Mouse (Mus musculus): ENCODE results near the gene Tcap. TPM values are rescaled to one million over a fixed set of nuclear protein-coding genes. Genes with fewer than 3 reads are reported as not detected.

Tcap gene
- polyA plus RNA-seq, 1 experiment from 2014 or later, result 1.7 TPM

DNA sequence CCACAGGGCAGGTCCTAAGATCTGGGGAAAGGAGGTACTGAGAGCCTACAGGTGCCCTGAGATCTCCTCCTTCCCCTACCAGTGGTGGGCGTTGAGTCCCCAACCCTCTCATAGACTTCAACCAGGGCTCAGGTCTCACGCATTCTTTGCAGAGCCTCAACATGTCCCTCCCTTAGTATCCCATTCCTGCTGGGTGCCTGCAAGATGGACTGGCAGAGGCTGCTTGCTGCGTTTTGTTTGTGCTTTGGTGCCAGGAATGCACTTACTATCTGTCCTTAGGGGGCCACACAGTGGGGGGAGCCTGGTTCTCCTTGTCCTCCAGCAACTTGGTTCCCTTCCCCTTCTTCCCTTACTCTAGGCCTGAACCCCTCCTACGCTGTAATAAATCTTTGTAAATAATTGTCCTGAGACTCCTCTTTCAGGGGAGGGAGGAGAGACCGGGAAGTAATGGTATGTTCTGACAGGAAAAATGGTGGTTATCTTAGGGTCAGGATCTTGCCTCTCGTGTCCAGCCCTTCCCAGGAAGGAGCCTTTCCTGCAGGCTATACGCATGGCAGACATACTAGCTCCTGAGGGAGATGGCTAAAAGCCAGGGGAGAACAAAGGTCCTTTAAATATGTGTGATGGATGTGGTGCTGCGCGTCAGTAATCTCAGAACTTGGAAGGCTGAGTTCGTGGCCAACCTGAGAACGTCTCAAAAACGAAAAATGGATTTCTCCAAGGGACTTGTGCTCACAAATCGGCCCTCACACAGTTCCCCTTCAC is 26.0 kb upstream of the Tcap start:
- Histone ChIP-seq H3K9ac (peak overlapping the region; percentile 57), H3K4me2 (replicated peaks) (peak overlapping the region; percentile 82), H3K27ac (peak overlapping the region; percentile 83), H3K9me3 (no peaks in the 10 kb centered on the region), H3K4me1 (peaks cover 48% of the 10 kb centered on the region), H3K27me3 (peaks cover 23% of the 10 kb centered on the region), H3K4me3 (peak overlapping the region; percentile 71), H3K36me3 (peaks cover 6% of the 10 kb centered on the region; the same call in 1 of the 2 replicates)
- no peak for ATAC-seq (ENCODE audit: insufficient number of reproducible peaks, insufficient read depth, low FRiP score, low TSS enrichment)
- WGBS, result 13% methylated on average over 13 of the region's 13 CpGs

DNA sequence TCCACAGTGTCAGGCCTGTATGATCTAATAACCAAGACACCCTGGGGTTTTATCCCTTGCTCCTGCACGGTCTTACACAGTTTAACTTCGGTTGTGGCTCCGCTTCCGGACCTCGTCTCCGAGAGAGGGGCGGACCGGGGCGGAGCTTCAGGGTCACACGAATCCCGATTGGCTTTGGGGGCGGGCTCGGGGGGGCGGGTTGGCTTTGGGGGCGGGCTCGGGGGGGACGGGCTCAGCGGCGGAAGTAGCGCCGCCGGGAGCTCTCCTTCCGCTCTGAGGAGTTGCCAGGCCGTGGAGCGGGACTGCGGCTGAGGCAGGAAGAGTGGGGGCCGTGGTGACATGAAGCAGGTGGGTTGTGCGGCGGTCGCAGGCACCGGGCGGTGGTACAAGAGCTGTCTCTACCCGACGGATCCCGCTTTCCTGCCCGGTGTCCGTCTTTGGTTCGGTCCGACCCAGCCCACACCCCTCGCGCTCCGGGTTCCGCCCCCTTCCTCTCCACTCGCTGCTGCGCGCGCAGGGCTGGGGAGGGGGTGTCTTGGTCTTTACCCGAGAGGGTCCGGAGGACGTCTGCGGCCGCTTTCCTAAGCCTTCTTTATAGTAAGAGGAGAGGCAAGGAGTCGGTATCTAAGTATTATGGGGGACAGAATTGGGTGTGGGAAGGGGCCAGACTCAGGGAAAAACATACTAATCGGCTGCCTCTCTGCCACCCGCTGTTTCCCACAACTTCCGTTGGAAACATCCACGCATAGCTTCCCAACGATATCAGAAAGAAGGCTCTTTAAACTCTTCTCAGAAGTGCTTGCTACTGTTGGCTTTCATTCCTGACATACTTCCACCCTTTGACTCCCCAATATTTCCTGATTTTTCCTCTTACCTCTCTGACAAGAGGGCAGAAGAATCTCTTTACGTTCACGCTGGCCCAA is 25.2 kb upstream of the Tcap start, which contains the start of gene Stard3:
Gene Stard3, plus strand, starts transcription at position 208 of the 923 bp plus-strand sequence.
- H3K9ac ChIP-seq, result peak within 1 kb of the TSS; percentile 72
- H3K36me3 ChIP-seq, result peaks cover 6% of the 10 kb centered on the region; the same call in 1 of the 2 replicates
- peak within 1 kb of the TSS; percentile 82 for H3K4me2 ChIP-seq (replicated peaks)
- peak within 1 kb of the TSS; percentile 71 for H3K4me3 ChIP-seq
- no peaks in the 10 kb centered on the region for H3K9me3 ChIP-seq
- H3K4me1 ChIP-seq, result peaks cover 48% of the 10 kb centered on the region
- under 1% methylated on average over 60 of the region's 60 CpGs for WGBS
- ATAC-seq (ENCODE audit: insufficient number of reproducible peaks, insufficient read depth, low FRiP score, low TSS enrichment), result peak; percentile 82
- peak within 1 kb of the TSS; percentile 83 for H3K27ac ChIP-seq
- peaks cover 14% of the 10 kb centered on the region for H3K27me3 ChIP-seq

DNA sequence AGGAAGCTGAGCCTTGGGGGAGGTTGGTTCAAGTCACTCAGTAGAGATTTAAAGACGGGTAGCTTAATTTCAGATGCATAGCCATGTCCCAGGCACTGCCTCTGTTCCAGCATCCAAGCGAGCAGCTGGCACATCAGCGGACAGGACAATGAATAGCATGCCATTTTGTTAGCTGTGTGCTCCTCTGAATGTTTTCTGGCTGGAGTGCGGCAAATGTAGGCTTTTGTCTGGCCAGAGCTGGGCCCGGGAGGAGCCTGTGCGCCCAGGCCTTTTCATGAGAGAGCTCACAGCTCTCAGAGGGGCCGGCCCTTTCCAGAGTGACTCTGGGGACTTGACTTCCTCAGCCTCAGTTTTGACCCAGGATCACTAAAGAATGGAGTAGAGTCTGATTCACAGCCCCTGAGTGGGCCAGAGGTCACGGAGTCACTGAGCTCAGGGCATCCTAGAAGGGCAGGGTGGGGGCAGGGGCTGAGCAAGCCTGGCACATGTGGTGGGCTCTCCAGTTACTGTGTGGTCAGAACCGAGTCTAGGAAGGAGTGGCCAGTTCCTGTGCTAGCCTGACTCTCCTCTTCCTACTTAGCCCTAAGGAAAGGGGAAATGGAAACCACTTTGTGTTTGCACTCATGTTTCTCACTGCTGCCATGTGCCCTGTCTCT is 22.6 kb upstream of the Tcap start:
- Histone ChIP-seq H3K27ac (no peak overlapping the region), H3K9ac (peak overlapping the region; percentile 24; the same call in 1 of the 2 replicates), H3K27me3 (no peaks in the 10 kb centered on the region), H3K36me3 (peaks cover 6% of the 10 kb centered on the region; the same call in 1 of the 2 replicates), H3K9me3 (no peaks in the 10 kb centered on the region), H3K4me1 (peaks cover 40% of the 10 kb centered on the region), H3K4me3 (no peak overlapping the region), H3K4me2 (replicated peaks) (no peak overlapping the region; the same call in 1 of the 2 replicates)
- ATAC-seq (ENCODE audit: insufficient number of reproducible peaks, insufficient read depth, low FRiP score, low TSS enrichment), result no peak
- WGBS, result 38% methylated on average over 9 of the region's 9 CpGs

DNA sequence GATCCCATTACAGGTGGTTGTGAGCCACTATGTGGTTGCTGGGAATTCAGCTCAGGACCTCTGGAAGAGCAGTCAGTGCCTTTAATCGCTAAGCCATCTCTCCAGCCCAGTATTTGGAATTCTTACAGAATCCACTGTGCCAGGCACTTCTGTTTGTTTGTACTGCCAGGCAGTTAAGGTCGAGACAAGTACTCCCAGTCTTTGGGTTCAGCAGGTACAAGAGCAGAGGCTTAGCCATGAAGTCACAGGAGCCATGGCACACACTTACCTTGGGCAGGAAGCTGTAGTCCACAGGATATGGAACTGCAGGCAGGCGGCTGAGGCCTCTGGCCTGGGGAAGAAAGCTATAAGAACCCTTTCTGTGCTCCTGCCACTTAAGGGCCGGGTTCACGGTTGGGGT is 19.8 kb upstream of the Tcap start:
- no peak overlapping the region for H3K9ac ChIP-seq
- H3K4me3 ChIP-seq, result no peak overlapping the region
- H3K4me1 ChIP-seq, result peaks cover 32% of the 10 kb centered on the region
- no peaks in the 10 kb centered on the region for H3K27me3 ChIP-seq
- peaks cover 6% of the 10 kb centered on the region; the same call in 1 of the 2 replicates for H3K36me3 ChIP-seq
- no peak for ATAC-seq (ENCODE audit: insufficient number of reproducible peaks, insufficient read depth, low FRiP score, low TSS enrichment)
- no peak overlapping the region for H3K4me2 ChIP-seq (replicated peaks)
- H3K27ac ChIP-seq, result no peak overlapping the region
- no peaks in the 10 kb centered on the region for H3K9me3 ChIP-seq
- WGBS, result 86% methylated on average over 5 of the region's 5 CpGs

DNA sequence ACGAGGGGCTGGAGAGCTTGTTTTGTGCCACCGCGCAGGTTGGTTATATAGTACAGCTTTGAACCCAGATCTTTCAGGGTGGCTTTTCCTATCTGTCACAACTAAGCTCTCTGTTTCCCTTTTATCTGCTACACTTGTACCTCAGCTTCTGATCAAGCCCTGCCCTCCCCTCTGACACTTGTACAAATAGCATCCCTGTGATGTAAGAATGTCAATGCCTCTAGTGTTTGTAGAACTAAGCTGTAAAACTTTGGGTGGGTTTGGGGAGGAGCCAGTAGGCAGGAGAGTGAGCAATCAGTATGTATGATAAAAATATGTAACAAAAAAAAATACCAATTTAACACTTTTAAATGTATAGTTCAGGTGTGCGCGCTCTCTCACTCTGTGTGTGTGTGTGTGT is 19.2 kb upstream of the Tcap start:
- no peak for ATAC-seq (ENCODE audit: insufficient number of reproducible peaks, insufficient read depth, low FRiP score, low TSS enrichment)
- WGBS, result 90% methylated on average over 5 of the region's 5 CpGs

DNA sequence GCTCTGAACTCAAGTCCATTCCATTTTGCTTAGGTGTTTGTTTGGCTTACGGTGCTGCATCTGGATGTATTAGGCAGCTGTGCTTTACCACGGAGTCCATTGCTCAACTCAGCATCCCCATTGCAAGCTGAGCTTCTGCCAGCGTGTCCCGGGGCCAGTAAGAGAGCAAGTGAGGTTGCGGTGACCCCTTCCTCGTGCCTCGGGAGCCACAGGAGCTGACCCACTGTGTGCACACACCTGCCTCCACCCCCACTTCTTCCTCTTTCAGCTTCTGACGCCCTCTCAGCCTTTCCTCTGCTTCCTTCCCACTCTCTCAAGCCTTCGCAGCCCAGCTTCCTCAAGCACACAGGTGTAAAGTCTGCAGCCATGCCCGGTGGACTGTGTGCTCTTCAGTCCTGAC is 17.3 kb upstream of the Tcap start:
- ATAC-seq (ENCODE audit: insufficient number of reproducible peaks, insufficient read depth, low FRiP score, low TSS enrichment), result no peak
- H3K4me3 ChIP-seq, result no peak overlapping the region
- H3K9me3 ChIP-seq, result no peaks in the 10 kb centered on the region
- no peaks in the 10 kb centered on the region for H3K27me3 ChIP-seq
- H3K9ac ChIP-seq, result no peak overlapping the region
- H3K36me3 ChIP-seq, result peaks cover 6% of the 10 kb centered on the region; the same call in 1 of the 2 replicates
- peaks cover 14% of the 10 kb centered on the region for H3K4me1 ChIP-seq
- no peak overlapping the region for H3K4me2 ChIP-seq (replicated peaks)
- no peak overlapping the region for H3K27ac ChIP-seq
- WGBS, result 73% methylated on average over 10 of the region's 10 CpGs

More for the DNA sequence above, 19.2 kb upstream of the Tcap start:
- H3K36me3 ChIP-seq, result peaks cover 6% of the 10 kb centered on the region; the same call in 1 of the 2 replicates
- peaks cover 26% of the 10 kb centered on the region for H3K4me1 ChIP-seq
- no peak overlapping the region for H3K9ac ChIP-seq
- H3K4me2 ChIP-seq (replicated peaks), result no peak overlapping the region
- no peaks in the 10 kb centered on the region for H3K9me3 ChIP-seq
- no peak overlapping the region for H3K27ac ChIP-seq
- no peaks in the 10 kb centered on the region for H3K27me3 ChIP-seq
- no peak overlapping the region for H3K4me3 ChIP-seq

DNA sequence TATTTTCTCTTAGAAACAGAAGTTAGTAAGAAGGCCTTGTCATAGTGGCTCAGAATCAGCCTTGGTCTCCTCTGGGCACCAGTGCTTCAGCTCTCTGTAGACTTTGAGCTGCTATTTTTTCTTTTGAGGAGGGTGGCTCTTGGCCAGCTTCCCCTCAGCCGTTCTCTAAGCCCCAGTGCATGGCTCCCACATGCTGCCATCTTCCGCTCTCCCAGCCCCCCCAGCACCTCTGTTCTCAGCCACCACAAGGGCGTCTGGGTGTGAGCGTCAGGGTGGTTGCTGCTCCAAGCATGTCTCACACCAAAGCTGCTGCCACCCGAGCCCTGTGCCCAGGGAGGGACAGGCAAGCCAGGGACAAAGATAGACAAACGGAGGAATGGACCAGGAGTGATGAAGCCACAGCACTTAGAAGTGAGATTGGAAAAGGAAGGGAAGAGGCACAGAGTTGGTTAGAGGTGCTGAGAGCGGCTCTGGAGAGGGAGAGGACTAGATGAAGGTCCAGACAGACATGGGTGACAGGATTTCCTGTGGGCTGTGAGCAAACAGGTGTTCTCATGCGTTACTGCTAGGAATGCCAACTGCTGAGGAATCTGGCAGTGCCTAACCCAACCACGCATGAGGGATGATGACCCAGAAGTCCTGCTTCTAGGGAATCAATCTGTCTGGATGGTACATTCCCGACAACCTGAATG is 16.3 kb upstream of the Tcap start:
- Histone ChIP-seq H3K27ac (no peak overlapping the region), H3K9me3 (no peaks in the 10 kb centered on the region), H3K36me3 (no peaks in the 10 kb centered on the region), H3K4me1 (peaks cover 13% of the 10 kb centered on the region), H3K27me3 (no peaks in the 10 kb centered on the region), H3K4me3 (no peak overlapping the region), H3K9ac (no peak overlapping the region), H3K4me2 (replicated peaks) (no peak overlapping the region)
- ATAC-seq (ENCODE audit: insufficient number of reproducible peaks, insufficient read depth, low FRiP score, low TSS enrichment), result no peak
- 83% methylated on average over 10 of the region's 10 CpGs for WGBS

DNA sequence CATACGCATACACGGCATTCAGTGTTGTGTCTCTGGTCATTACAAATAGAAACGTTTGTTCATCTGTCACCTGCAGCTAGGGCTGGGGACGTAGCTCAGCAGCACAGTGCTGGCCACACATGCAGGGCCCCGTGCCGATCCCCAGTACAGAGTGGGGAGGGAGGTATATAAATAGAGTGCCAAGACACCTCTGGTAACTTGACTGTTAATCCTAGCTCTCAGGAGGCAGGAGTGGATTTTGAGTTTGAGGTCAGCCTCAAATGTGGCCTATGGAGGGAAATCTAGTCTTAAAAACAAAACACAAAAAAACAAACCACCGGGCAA is 15.8 kb upstream of the Tcap start:
- H3K4me3 ChIP-seq, result no peak overlapping the region
- peaks cover 12% of the 10 kb centered on the region for H3K4me1 ChIP-seq
- no peak overlapping the region for H3K27ac ChIP-seq
- H3K4me2 ChIP-seq (replicated peaks), result no peak overlapping the region
- no peak for ATAC-seq (ENCODE audit: insufficient number of reproducible peaks, insufficient read depth, low FRiP score, low TSS enrichment)
- 83% methylated on average over 7 of the region's 7 CpGs for WGBS
- H3K27me3 ChIP-seq, result no peaks in the 10 kb centered on the region
- no peak overlapping the region for H3K9ac ChIP-seq
- H3K9me3 ChIP-seq, result no peaks in the 10 kb centered on the region
- H3K36me3 ChIP-seq, result 0 out of 2 replicates have a peak, but pooled peaks cover under 1% of the 10 kb centered on the region

DNA sequence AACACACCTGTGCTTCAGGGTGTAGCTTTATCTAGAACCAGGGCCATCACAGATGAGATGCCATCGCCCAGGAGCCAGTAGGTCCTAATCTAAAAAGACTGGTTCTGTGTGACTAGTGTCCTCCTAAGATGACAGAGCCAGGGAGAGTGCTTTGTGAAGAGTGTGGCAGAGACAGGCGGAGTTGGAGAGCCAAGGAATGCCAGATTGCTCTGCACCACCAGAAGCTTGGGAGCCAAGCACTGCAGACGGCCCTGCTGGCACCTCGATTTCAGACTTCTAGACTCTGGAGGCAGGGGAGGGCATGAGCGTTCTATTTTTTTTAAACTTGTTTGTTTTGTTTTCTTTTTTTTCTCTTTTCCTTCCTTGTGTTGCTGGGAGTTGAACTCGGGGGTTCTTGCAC is 14.3 kb upstream of the Tcap start:
- H3K36me3 ChIP-seq, result peaks cover 7% of the 10 kb centered on the region; the same call in 1 of the 2 replicates
- peaks cover 12% of the 10 kb centered on the region for H3K4me1 ChIP-seq
- no peak overlapping the region for H3K4me2 ChIP-seq (replicated peaks)
- no peak for ATAC-seq (ENCODE audit: insufficient number of reproducible peaks, insufficient read depth, low FRiP score, low TSS enrichment)
- H3K27me3 ChIP-seq, result no peaks in the 10 kb centered on the region
- H3K9ac ChIP-seq, result no peak overlapping the region
- no peak overlapping the region for H3K27ac ChIP-seq
- no peak overlapping the region for H3K4me3 ChIP-seq
- 82% methylated on average over 6 of the region's 6 CpGs for WGBS
- H3K9me3 ChIP-seq, result no peaks in the 10 kb centered on the region

DNA sequence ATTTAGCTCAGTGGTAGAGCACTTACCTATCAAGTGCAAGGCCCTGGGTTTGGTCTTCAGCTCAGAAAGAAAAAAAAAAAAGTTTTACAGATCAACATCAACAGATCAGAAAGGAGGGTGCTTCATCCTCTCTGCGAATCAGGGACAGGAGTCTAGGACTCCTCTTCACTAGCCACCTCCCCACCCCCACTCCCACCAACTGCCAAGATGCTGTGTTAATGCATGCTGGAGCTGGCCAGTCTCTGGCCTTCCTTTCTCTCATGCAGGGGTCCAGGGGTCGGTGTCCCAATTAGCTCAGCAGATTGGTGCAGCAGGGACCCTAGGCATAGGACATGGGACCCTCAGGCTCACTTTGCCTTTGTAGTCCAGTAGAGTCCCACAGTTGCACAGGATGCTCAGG is 13.0 kb upstream of the Tcap start:
- H3K27me3 ChIP-seq, result no peaks in the 10 kb centered on the region
- H3K9ac ChIP-seq, result no peak overlapping the region
- no peak overlapping the region for H3K4me3 ChIP-seq
- H3K9me3 ChIP-seq, result no peaks in the 10 kb centered on the region
- H3K4me2 ChIP-seq (replicated peaks), result no peak overlapping the region
- no peak for ATAC-seq (ENCODE audit: insufficient number of reproducible peaks, insufficient read depth, low FRiP score, low TSS enrichment)
- peaks cover 12% of the 10 kb centered on the region for H3K4me1 ChIP-seq
- H3K27ac ChIP-seq, result no peak overlapping the region
- peaks cover 20% of the 10 kb centered on the region for H3K36me3 ChIP-seq
- WGBS, result 67% methylated on average over 2 of the region's 2 CpGs

All from embryonic facial prominence, embryonic 12.5 days (tissue).